Mouse (Mus musculus) heart, adult 11 months (tissue): ENCODE measurements at regions not wholly inside any gene's neighbourhood (a gene's known extent, or its start where the extent isn't known, plus 50 kb on each side); places are given as distances from the start of the nearest gene placed in this dataset.

Experiments used
- DNase-seq: peaks from one replicate; pipeline ENCODE4 v3.0.0; 2022

GRCm38 (mm10) chr1:151263372-151263771 is 53.4 kb downstream of the Gm47996 start:
- no peak for DNase-seq

GRCm38 (mm10) chr1:151263830-151264229 is 53.9 kb downstream of the Gm47996 start:
- DNase-seq = no peak

- peak; percentile 94 for DNase-seq
These were observed 54.9 kb downstream of the Gm47996 start for GRCm38 (mm10) chr1:151264789-151265188.

GRCm38 (mm10) chr1:151265590-151265989 is 55.7 kb downstream of the Gm47996 start:
- DNase-seq = no peak

GRCm38 (mm10) chr1:151266703-151267102 is 56.8 kb downstream of the Gm47996 start:
- DNase-seq = no peak

GRCm38 (mm10) chr1:151270691-151271090 is 60.8 kb downstream of the Gm47996 start:
- peak; percentile 93 for DNase-seq

- no peak for DNase-seq
These were observed 64.4 kb downstream of the Gm47996 start for GRCm38 (mm10) chr1:151274306-151274705.

- DNase-seq = no peak
These were observed 65.7 kb downstream of the Gm47996 start for GRCm38 (mm10) chr1:151275581-151275980.

GRCm38 (mm10) chr1:151279955-151280354 is 64.3 kb upstream of the Ivns1abp start:
- no peak for DNase-seq

- no peak for DNase-seq
These were observed 59.2 kb upstream of the Ivns1abp start for GRCm38 (mm10) chr1:151285045-151285444.

- DNase-seq = peak; percentile 98
These were observed 56.8 kb upstream of the Ivns1abp start for GRCm38 (mm10) chr1:151287451-151287850.

- DNase-seq = no peak
These were observed 55.2 kb upstream of the Ivns1abp start for GRCm38 (mm10) chr1:151289061-151289460.

- DNase-seq = peak; percentile 94
These were observed 54.6 kb upstream of the Ivns1abp start for GRCm38 (mm10) chr1:151289493-151290258.

GRCm38 (mm10) chr1:151293311-151294050 is 50.8 kb upstream of the Ivns1abp start:
- DNase-seq = no peak
